Mouse (Mus musculus) frontal cortex, postnatal 25 days (tissue): ENCODE measurements at regions not wholly inside any gene's neighbourhood (a gene's known extent, or its start where the extent isn't known, plus 50 kb on each side); places are given as distances from the start of the nearest gene placed in this dataset.

Source experiments
- DNase-seq, 2 experiments: peaks; one replicate each; pipeline ENCODE4 v3.0.0; 2022; ENCODE audit warnings: low spot score in 2 of 2

- DNase-seq = no peak
These were observed 144.1 kb downstream of the Klf7 start for GRCm38 (mm10) chr1:63977956-63978355.

- DNase-seq = no peak
These were observed 144.7 kb downstream of the Klf7 start for GRCm38 (mm10) chr1:63977302-63977888.

- no peak for DNase-seq
These were observed 145.2 kb downstream of the Klf7 start for GRCm38 (mm10) chr1:63976862-63977261.

- no peak for DNase-seq
These were observed 154.2 kb downstream of the Klf7 start for GRCm38 (mm10) chr1:63967849-63968248.

- DNase-seq = no peak
These were observed 156.6 kb downstream of the Klf7 start for GRCm38 (mm10) chr1:63965446-63965845.

GRCm38 (mm10) chr1:63964519-63964918, 157.6 kb downstream of the Klf7 start:
- DNase-seq = peak in 1 of 2 experiments; percentile 16

- DNase-seq = no peak
These were observed 166.3 kb downstream of the Klf7 start for GRCm38 (mm10) chr1:63955701-63956355.

- no peak for DNase-seq
These were observed 167.1 kb downstream of the Klf7 start for GRCm38 (mm10) chr1:63954876-63955513.

- no peak for DNase-seq
These were observed 167.9 kb downstream of the Klf7 start for GRCm38 (mm10) chr1:63954172-63954571.

GRCm38 (mm10) chr1:63953229-63953883, 168.7 kb downstream of the Klf7 start:
- peak in 1 of 2 experiments; percentile 43 for DNase-seq

GRCm38 (mm10) chr1:63951663-63952062, 170.4 kb downstream of the Klf7 start:
- DNase-seq = no peak

GRCm38 (mm10) chr1:63947278-63947677, 174.8 kb downstream of the Klf7 start:
- DNase-seq = no peak

GRCm38 (mm10) chr1:63946834-63947233, 175.2 kb downstream of the Klf7 start:
- DNase-seq = no peak

- DNase-seq = no peak
These were observed 175.7 kb upstream of the 4933402D24Rik start for GRCm38 (mm10) chr1:63944786-63945185.

- no peak for DNase-seq
These were observed 169.3 kb upstream of the 4933402D24Rik start for GRCm38 (mm10) chr1:63938416-63938815.

GRCm38 (mm10) chr1:63937480-63937879, 168.4 kb upstream of the 4933402D24Rik start:
- DNase-seq = no peak

GRCm38 (mm10) chr1:63934570-63935280, 165.7 kb upstream of the 4933402D24Rik start:
- DNase-seq = no peak

- DNase-seq = no peak
These were observed 163.4 kb upstream of the 4933402D24Rik start for GRCm38 (mm10) chr1:63932484-63932883.

- no peak for DNase-seq
These were observed 160.5 kb upstream of the 4933402D24Rik start for GRCm38 (mm10) chr1:63929362-63930125.

- no peak for DNase-seq
These were observed 159.8 kb upstream of the 4933402D24Rik start for GRCm38 (mm10) chr1:63928850-63929249.

GRCm38 (mm10) chr1:63928361-63928760, 159.3 kb upstream of the 4933402D24Rik start:
- DNase-seq = no peak
